Mouse (Mus musculus) liver, adult (tissue): Measurements from ENCODE around the gene Ehd1.

ENCODE experiments used
- GATA4 ChIP-seq: IDR thresholded peaks from 2 replicates; pipeline ENCODE4 v1.6.1; 2014; ENCODE audit warnings: mild to moderate bottlenecking, low read length; ENCODE audit not compliant: insufficient replicate concordance

Gene Ehd1

DNA sequence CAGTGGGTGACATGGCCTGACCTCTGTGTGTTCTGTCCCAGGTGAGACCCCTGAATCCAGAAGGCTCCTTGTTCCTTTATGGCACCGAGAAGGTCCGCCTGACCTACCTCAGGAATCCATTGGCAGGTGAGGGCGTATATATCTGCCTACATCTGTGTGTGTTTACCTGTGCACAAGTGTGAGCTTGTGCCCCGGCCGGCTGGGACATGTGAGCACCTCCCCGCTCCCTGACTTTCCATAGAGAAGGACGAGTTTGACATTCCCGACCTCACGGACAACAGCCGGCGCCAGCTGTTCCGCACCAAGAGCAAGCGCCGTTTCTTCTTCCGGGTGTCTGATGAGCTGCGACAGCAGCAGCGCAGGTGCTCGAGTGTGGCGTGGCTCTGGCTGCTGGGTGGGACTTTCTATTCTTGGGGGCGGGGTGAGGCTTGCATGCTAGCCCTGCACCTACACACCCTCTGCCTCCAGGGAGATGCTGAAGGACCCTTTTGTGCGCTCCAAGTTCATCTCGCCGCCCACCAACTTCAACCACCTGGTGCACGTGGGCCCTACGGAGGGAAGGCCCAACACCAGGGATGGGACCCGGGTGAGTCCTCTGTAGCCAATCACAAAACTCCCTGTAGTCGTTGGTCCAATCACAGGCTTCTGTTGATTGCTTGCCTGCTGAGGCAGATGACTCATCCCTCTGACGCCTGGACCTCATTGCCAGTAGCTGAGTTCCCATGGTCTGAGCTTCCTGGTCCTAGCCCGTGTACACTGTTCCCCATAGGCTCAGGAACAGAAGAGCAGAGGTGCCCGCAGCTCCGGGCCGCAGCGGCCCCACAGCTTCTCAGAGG, 45.5 kb downstream of the Ehd1 start:
- TF ChIP-seq GATA4 = no peak

DNA sequence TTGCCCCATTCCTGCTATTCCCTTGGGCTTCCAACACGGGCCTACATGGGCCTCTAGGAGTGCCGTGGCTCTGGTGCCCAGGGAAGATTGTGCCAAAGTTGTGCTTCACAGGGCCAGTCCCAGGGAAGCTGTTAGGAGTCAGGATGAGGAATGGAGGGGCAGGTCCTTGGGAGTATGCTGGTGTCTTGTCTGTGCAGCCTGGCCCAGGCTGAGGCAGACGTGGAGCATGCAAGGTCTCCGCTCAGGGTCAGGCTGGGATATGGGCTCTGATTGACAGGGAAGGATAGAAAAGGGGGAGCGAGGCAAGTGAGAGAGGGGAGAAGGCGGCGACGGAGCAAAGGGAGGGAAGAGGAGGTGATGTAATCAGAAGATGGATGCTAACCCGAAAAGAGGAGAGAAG, 48.2 kb downstream of the Ehd1 start:
- no peak for TF ChIP-seq GATA4

DNA sequence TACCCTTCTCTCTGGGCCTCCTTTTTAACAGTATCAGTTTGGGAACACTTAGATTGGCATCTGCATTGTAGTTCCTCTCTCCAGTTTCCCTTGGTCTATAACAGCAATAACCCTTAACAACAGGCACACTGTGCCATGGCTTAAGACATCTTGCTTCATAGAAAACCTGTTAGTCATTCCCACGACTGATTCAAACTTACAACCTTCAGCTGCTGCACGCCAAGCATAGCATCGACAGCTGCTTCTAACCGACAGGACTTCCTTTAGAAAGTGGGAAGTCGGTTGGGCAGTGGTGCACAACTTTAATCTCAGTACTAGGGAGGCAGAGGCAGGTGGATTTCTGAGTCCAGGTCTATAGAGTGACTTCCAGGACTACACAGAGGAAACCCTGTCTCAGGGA, 54.7 kb downstream of the Ehd1 start:
- TF ChIP-seq GATA4 = no peak

DNA sequence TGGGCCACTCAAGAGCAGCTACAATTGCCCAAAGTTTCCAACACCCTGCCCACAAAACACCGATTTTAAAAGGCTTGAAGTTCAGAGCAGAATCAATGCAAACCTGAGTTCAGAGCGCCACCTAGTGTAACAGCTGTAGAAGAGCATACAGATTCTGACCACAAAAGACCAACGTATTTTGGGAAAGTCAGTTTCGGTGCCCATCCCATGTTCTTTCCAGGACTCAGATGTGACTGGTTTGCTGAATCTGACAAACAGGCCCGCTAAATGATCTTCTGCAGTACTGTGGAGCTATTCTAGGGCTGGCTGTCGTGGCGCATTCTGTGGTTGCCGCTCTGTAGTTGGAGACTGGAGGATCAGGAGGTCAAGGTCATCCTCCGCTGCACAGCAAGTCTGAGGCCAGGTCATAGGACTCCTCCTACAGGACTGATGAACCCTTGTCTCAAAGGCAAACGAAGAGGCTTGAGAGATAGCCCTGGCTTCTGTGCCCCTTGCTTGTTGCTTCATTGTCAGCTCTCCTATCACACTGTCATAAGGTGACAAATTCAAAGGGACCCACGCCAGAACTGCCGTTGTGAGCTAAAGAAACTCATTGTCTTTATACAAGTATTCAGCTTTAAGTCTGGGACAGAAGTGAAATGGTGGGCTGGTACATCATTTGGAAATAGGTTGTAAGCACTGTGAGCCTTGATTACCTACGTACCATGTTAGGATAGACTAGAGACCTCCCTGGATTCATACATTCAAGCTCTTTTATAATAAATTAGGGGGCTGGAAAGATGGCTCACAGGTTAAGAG, 55.4 kb downstream of the Ehd1 start:
- no peak for TF ChIP-seq GATA4

DNA sequence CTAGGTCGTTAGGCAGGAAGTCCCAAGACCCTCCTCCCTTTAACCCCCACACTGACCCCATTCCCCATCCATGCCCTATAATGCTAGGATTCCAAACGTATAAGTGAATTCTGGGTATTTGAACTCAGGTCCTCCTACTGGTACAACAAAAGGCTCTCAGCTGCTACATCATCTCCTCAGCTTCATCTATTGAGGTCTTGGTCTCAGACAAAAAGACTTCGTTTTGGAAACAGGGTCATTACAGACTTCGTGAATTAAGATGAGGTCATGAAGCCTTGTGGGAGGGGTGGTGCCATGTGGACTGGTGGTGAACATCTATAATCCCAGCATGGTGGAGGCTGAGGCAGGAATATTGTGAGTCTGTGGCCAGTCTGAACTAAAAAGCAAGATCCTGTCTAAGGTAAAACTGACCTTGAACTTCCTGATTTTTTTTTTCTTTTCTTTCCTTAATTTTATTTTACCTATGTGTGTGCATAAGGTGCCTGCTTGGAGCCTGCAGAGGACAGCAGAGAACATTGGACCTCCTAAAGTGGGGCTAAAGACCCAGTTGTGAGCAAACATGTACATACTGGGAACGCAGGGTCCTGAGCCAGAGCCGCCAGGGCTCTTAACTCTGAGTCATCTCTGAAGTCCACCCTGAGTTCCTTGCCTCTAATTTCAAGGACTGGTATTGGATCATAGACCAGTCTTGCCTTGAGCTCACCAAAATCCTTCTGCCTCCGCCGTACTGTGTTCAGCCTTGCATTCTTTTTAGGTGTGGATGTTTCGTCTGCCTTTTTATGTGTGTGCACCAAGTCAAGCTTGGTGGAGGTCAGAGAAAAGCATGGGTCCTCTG, 57.5 kb downstream of the Ehd1 start:
- TF ChIP-seq GATA4 = no peak

- peak; percentile 27; the same call in 1 of the 2 replicates for TF ChIP-seq GATA4
These were observed 58.3 kb downstream of the Ehd1 start, which contains the start of gene Men1 for GRCm38 (mm10) chr19:6334673-6335457. TSS of gene Men1 (plus strand) at chr19:6334979.

DNA sequence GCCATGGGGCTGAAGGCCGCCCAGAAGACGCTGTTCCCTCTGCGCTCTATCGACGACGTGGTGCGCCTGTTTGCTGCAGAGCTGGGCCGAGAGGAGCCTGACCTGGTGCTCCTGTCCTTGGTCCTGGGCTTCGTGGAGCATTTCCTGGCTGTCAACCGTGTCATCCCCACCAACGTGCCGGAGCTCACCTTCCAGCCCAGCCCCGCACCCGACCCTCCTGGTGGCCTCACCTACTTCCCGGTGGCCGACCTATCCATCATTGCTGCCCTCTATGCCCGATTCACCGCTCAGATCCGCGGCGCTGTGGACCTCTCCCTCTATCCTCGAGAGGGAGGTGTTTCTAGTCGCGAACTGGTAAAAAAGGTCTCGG, 58.9 kb downstream of the Ehd1 start:
- TF ChIP-seq GATA4 = no peak

DNA sequence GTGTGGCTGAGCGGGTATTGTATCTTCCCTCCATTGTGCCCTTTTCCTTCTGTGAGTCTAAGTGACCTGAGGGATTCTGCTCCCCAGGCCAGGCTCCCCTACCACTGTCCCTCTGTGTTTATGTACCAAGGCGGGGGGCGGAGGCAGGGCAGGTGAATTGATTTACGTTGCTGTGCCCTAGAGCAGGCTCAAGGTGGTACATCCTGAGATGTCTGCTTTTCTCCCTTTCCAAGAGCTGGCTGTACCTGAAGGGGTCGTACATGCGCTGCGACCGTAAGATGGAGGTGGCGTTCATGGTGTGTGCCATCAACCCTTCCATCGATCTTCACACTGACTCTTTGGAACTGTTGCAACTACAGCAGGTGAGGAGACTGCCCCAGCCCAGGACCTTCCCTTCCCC, 60.4 kb downstream of the Ehd1 start:
- no peak for TF ChIP-seq GATA4

GRCm38 (mm10) chr19:6338171-6338570, 61.6 kb downstream of the Ehd1 start:
- no peak for TF ChIP-seq GATA4

- no peak for TF ChIP-seq GATA4
These were observed 62.2 kb downstream of the Ehd1 start for GRCm38 (mm10) chr19:6338716-6339115.

- no peak for TF ChIP-seq GATA4
These were observed 62.7 kb downstream of the Ehd1 start for GRCm38 (mm10) chr19:6339191-6339590.

DNA sequence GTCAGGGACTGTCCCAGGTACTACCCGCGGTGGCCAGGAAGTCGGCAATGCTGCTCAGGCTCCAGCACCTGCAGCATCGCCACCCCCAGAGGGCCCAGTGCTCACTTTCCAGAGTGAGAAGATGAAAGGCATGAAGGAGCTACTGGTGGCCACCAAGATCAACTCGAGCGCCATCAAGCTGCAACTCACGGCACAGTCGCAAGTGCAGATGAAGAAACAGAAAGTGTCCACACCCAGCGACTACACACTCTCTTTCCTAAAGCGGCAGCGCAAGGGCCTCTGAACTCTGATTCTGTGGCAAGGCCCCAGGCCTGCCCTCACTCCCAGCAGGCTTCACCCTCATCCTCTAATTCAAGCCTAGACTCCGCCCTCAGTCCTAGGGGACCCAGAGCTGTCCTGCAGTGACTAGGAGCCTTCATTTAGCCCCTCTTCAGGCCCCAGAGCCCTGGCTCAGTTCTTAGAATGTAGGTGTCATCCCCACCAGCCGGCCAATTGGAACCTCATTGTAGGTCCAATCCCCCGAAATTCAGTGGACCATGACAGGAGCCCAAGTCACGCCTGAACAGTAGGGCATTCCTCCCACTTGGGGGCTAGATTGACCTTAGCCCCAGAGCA, 63.5 kb downstream of the Ehd1 start:
- TF ChIP-seq GATA4 = no peak

DNA sequence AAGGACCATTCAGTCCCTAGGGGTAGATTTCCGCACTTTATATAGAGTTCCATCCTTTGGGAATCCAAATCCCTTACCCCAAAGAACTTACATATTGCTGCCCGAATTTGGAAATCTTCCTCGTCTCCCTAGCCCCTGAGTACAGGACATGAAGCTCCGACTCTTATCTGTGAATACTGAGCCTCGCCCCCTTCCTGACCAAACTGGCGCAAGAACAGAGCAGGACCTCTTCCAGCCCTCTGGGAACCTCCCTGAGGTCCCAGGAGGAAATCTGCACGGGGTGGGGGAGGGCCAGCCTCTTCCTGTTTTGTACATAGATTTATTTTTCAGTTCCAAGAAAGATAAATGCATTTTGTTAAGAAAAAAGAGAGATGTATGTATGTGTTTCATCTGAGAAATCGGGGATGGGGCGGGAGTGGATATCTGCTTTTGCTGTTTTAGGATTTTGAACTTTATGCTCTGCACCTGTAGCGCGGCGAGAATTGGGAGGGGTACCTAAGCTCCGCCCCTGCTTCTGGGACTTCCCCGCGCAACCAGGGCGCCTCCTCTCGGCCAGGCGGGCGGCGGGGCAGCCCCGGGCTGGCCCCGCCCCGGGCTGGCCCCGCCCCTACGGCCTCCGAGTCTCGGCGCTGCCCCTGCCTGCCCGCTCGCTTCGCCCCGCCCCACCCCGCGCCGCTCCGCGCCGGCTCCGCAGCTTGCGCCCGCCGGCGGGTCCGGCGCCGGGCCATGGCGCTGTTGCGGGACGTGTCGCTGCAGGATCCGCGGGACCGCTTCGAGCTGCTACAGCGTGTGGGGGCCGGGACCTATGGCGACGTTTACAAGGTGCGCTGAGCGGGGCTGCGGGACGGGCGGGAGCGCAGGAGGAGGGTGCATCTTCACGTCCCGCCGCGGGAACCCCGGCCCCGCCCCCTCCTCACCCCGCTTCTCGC, 64.3 kb downstream of the Ehd1 start, which contains the start of gene Map4k2:
Map4k2 (plus strand) TSS at position 612 of the 929 bp plus-strand sequence.
- peak; percentile 75; the same call in 1 of the 2 replicates for TF ChIP-seq GATA4

DNA sequence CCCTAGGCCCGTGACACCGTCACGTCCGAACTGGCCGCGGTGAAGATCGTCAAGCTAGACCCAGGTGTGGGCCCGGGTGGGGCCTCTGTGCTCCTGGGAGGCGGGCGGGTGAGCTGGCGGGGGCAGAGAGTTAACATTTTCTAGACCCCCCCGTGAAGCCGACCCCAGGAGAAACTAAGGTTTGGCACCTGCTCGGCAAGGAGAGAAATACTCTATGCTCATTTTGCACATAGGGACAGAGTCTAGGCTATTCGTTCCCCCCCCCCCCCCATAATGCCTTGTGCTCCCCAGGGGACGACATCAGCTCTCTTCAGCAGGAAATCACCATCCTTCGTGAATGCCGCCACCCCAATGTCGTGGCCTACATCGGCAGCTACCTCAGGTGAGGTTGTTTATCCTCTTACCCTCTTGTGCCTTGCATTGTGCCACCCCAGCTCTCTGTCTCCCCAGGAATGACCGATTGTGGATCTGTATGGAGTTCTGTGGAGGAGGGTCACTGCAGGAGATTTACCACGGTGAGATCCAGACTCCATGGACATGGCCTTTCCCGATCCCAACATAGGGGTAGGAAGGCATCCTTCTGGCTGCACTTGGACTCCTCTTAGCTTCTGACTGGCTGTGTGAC, 65.0 kb downstream of the Ehd1 start:
- TF ChIP-seq GATA4 = no peak
